Mouse (Mus musculus) G1E (cell line): ENCODE measurements around the gene Atp1a1.

Source experiments
- CTCF ChIP-seq: IDR thresholded peaks from 2 replicates; pipeline ENCODE4 v1.5.1; 2012; ENCODE audit warnings: low read depth, low read length, inconsistent platforms, mixed read lengths
- GATA1 ChIP-seq: IDR thresholded peaks from 2 replicates; pipeline ENCODE4 v1.6.1; 2012; ENCODE audit warnings: borderline replicate concordance, low read length, inconsistent platforms, mixed read lengths
- POLR2AphosphoS5 ChIP-seq: IDR thresholded peaks from 2 replicates; pipeline ENCODE4 v1.6.1; 2012; ENCODE audit warnings: low read depth, low read length, inconsistent platforms; ENCODE audit not compliant: insufficient replicate concordance

GRCm38 (mm10) chr3:101603661-101604549 is 579 bp downstream of the Atp1a1 start:
- TF ChIP-seq POLR2AphosphoS5 (no peak), CTCF (no peak), GATA1 (no peak)
